Mouse (Mus musculus) embryonic fibroblast, embryonic 13.5 days (primary cell): ENCODE data around the gene Ctnna2.

Experiments used
- CTCF ChIP-seq: IDR thresholded peaks from 2 replicates; pipeline ENCODE4 v1.5.1; 2011; ENCODE audit warnings: mild to moderate bottlenecking, control low read depth, low read length, moderate library complexity, borderline replicate concordance; ENCODE audit not compliant: insufficient read depth
- POLR2A ChIP-seq: IDR thresholded peaks from 2 replicates; pipeline ENCODE4 v1.6.1; 2011; ENCODE audit warnings: low read depth, mild to moderate bottlenecking, control low read depth, low read length, moderate library complexity

DNA sequence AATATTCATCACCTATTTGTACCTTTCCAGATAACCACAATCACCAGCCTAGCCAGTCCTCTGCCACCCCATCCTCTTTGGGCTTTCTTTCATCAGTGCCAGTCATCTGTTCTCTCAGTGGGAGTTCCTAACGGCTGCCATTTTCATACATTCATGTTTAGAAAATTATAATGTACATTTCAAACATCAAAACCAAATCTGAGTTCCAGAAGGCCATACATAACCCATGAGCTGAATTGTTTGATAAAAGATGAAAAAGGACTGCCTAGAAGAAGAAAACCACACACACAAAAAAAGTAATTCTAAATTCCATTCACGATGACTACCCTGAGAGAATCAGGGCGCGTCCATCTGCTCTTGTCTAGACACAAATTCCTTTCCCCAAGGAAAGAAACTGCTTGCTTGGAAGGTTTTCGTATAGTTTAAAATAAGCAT is 1014.5 kb downstream of the Ctnna2 start:
- TF ChIP-seq CTCF (no peak), POLR2A (no peak)
